Mouse (Mus musculus) ES-E14 (cell line): ENCODE data around the gene Slit1.

ENCODE experiments used
- CHD2 ChIP-seq: IDR thresholded peaks from 2 replicates; pipeline ENCODE4 v1.6.1; 2014; ENCODE audit warnings: mild to moderate bottlenecking, low read depth, low read length, inconsistent platforms
- HCFC1 ChIP-seq: IDR thresholded peaks from 2 replicates; pipeline ENCODE4 v1.6.1; 2012; ENCODE audit warnings: low read length, inconsistent platforms, borderline replicate concordance; ENCODE audit not compliant: insufficient read depth
- MAFK ChIP-seq: IDR thresholded peaks from 2 replicates; pipeline ENCODE4 v1.6.1; 2014; ENCODE audit warnings: mild to moderate bottlenecking, low read depth, low read length, inconsistent platforms; ENCODE audit not compliant: insufficient read depth
- ZC3H11A ChIP-seq: IDR thresholded peaks from 2 replicates; pipeline ENCODE4 v1.6.1; 2012; ENCODE audit warnings: low read depth, mild to moderate bottlenecking, inconsistent platforms, low read length, borderline replicate concordance
- ZNF384 ChIP-seq: IDR thresholded peaks from 2 replicates; pipeline ENCODE4 v1.6.1; 2012; ENCODE audit warnings: low read depth, low read length, inconsistent platforms

DNA sequence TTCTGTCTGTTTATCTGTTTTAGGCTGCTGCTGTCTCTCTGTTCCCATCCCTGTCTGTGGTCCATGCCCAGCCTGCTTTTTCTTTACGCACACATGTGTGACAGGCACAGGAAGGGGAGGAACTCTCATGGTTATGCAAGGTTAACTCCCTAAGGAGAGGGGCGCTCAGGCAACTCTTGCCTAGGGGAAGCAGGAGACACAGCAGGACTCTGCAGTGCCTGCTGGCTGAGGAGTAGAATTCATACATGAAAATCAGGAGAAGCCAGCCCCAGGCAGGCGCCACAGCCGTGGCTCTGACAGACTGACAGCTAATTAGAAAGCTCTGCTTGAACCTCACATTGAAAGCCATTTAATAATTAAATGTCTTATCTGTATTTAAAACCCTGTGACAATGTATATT lies 70.6 kb downstream of the Slit1 start:
- TF ChIP-seq CHD2 (no peak), MAFK (no peak), ZNF384 (no peak), HCFC1 (no peak), ZC3H11A (no peak)
